Mouse (Mus musculus): ENCODE data around the gene Usp34. TPM values are rescaled to one million over a fixed set of nuclear protein-coding genes. Genes with fewer than 3 reads are reported as not detected.
A peak's percentile ranks its signal among the peaks of the same experiment; 100 is the strongest.
"Not testable (repeated sequence)": the region's sequence is repeated elsewhere in the genome, so short reads cannot be mapped to it uniquely, and the experiment has no call there.

Gene Usp34
- polyA plus RNA-seq (2011; ENCODE audit: insufficient read length, low read depth, missing spikeins) = 98.3 and 114 TPM in 2 replicates

DNA sequence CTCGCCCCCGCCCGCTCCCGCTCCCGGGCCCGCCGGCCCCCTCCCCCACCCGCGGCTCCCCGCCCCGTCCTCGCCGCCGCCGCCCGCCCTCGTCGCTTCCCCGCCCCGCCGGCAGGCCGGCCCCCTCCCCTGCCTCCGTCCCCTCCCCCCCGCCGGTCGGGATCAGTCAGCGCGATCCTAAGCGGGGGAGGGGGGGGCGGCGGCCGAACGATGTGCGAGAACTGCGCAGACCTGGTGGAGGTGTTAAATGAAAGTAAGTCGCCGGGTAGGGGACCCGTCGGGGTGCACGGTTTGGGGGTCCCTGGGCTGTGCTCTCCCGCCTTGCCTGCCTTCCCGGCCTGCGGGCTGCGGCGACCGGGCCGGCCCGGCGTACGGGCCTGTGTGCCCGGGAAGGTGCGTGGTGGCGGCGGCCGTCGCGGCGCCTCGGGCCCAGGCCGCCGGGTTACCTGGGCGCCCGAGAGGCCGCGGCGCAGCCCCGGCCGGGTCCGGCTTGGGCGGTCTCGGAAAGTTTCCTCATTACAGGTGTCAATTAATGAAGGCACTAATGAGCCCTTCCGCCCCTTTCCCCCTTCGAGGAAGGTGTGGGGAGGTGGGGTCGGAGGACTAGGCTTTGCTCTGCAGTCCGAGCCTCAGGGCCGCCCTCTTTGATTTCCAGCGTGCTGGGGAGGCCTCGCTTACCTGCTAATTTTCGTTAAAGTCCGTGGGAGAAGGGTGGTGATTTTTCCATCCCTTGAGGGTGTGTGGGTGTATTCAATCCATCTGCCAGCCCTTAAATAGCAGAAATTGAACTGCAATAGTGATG lies at the start of gene Usp34:
Gene Usp34 (plus strand): TSS at position 132 of the 802 bp plus-strand sequence.
- H3K4me1 ChIP-seq (ENCODE audit: control insufficient read depth, insufficient read depth, low read length) = 0 out of 2 replicates have a peak, but pooled peaks cover 2% of the 10 kb centered on the region
- TF ChIP-seq CTCF (IDR thresholded peaks at IDR 0.05; ENCODE audit: borderline replicate concordance, insufficient read depth, low read length) = no peak
- TF ChIP-seq POLR2A (IDR thresholded peaks at IDR 0.05; ENCODE audit: low read depth, low read length) = peak; percentile 28; the same call in 1 of the 2 replicates
- peak within 1 kb of the TSS; percentile 95 for H3K27ac ChIP-seq (ENCODE audit: insufficient read depth, low read length)
- H3K4me3 ChIP-seq (ENCODE audit: insufficient read depth, low read length) = peak within 1 kb of the TSS; percentile 80

DNA sequence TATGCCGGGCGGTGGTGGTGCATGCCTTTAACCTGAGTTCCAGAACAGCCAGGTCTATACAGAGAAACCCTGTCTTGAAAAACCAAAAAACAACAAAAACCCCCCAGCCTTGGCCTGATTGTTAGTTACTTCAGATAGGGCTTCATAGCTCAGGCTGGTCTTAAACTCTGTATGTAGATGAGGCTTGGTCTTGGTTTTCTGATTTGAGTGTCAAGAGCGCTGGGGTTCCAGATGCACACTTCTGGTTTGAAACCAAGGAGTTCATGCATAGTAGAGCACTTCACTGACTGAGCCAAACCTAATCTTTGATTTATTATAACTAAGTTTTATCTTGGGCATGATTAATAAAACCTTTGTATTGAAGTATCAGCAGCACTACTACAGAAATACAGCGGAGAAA lies 47.6 kb upstream of the Usp34 start:
- TF ChIP-seq POLR2A (IDR thresholded peaks at IDR 0.05; ENCODE audit: low read depth, low read length) (no peak), CTCF (IDR thresholded peaks at IDR 0.05; ENCODE audit: borderline replicate concordance, insufficient read depth, low read length) (no peak)
- peaks cover 8% of the 10 kb centered on the region for H3K4me1 ChIP-seq (ENCODE audit: control insufficient read depth, insufficient read depth, low read length)
- H3K27ac ChIP-seq (ENCODE audit: insufficient read depth, low read length) = no peak overlapping the region
- no peak overlapping the region; the same call in none of the 2 replicates for H3K4me3 ChIP-seq (ENCODE audit: insufficient read depth, low read length)

DNA sequence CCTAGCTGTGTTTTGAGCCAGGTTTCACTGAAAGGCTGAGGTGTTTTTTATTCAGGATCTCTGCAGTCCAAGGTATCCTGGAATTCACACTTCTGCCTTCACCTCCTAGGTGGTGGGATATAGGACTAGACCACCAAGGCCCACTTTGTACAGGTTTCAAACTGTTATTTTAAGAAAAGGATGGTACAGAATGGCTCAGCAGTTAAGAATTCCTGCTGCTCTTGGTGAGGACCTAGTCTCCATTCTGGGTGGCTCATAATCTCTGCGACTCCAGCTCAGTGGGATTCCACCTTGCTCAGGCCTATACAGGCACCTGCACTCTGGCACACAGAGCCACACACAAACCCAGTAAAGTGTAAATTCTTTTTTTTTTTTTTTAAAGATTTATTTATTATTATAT lies 47.2 kb upstream of the Usp34 start:
- H3K27ac ChIP-seq (ENCODE audit: insufficient read depth, low read length) = no peak overlapping the region
- H3K4me3 ChIP-seq (ENCODE audit: insufficient read depth, low read length) = no peak overlapping the region
- TF ChIP-seq CTCF (IDR thresholded peaks at IDR 0.05; ENCODE audit: borderline replicate concordance, insufficient read depth, low read length) (no peak), POLR2A (IDR thresholded peaks at IDR 0.05; ENCODE audit: low read depth, low read length) (no peak)
- peaks cover 8% of the 10 kb centered on the region for H3K4me1 ChIP-seq (ENCODE audit: control insufficient read depth, insufficient read depth, low read length)

DNA sequence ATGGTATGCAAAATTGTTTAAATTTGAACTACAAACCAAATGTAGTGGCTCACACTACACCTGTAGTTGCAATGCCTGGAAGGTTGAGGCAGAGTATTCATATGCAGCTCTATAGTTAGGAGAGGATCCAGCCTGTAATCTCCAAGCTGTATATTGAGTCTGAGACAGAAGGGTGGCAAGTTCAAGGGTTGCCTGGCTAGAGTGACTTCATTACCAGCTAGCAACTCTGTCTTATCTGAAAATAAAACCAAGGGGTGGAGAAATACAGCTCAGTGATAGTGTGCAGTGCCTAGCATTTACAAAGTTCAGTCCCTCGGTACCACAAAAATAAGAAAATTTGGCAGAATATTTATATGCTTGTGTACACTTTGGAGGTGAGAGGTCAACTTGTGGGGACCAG lies 46.5 kb upstream of the Usp34 start:
- peaks cover 8% of the 10 kb centered on the region for H3K4me1 ChIP-seq (ENCODE audit: control insufficient read depth, insufficient read depth, low read length)
- TF ChIP-seq CTCF (IDR thresholded peaks at IDR 0.05; ENCODE audit: borderline replicate concordance, insufficient read depth, low read length) = no peak
- TF ChIP-seq POLR2A (IDR thresholded peaks at IDR 0.05; ENCODE audit: low read depth, low read length) = no peak
- no peak overlapping the region for H3K4me3 ChIP-seq (ENCODE audit: insufficient read depth, low read length)
- H3K27ac ChIP-seq (ENCODE audit: insufficient read depth, low read length) = no peak overlapping the region

DNA sequence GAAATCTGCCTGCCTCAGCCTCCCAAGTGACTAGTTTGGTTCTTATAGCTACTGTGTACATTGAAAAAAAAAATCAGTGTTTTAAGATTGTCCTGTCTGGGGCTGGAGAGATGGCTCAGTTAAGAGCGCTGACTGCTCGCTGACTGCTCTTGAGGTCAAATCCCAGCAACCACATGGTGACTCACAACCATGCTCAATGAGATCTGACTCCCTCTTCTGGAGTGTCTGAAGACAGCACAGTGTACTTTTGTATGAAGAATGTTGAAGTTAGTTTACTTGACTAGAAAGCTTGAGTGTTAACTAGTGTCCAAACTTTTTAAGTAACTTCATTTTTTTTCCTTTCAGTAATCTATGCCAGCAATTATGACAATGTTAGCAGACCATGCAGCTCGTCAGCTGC lies 45.2 kb upstream of the Usp34 start:
- Histone ChIP-seq H3K4me1 (ENCODE audit: control insufficient read depth, insufficient read depth, low read length) (peaks cover 8% of the 10 kb centered on the region), H3K27ac (ENCODE audit: insufficient read depth, low read length) (no peak overlapping the region), H3K4me3 (ENCODE audit: insufficient read depth, low read length) (no peak overlapping the region)
- no peak for TF ChIP-seq POLR2A (IDR thresholded peaks at IDR 0.05; ENCODE audit: low read depth, low read length)
- TF ChIP-seq CTCF (IDR thresholded peaks at IDR 0.05; ENCODE audit: borderline replicate concordance, insufficient read depth, low read length) = no peak

DNA sequence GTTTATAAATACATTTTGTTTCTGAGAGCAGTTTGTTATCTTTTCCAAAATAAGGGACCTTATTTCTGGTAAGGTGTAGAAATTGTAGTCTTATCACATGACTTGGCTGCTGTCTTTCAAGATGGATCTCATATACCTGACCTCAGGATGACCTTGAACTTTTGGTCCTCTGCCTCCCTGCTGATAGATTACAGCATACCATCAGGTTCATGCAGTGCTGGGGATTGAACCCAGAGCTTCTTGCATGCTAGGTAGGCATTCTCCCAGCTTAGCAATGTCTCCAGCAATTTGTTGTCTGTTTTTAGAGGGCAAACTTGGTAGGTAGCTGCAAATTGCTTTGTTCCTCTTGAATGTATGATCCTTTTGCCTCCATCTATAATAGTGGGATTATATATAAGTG lies 41.7 kb upstream of the Usp34 start:
- TF ChIP-seq POLR2A (IDR thresholded peaks at IDR 0.05; ENCODE audit: low read depth, low read length) (no peak), CTCF (IDR thresholded peaks at IDR 0.05; ENCODE audit: borderline replicate concordance, insufficient read depth, low read length) (no peak)
- Histone ChIP-seq H3K4me3 (ENCODE audit: insufficient read depth, low read length) (no peak overlapping the region), H3K4me1 (ENCODE audit: control insufficient read depth, insufficient read depth, low read length) (peaks cover 5% of the 10 kb centered on the region), H3K27ac (ENCODE audit: insufficient read depth, low read length) (no peak overlapping the region)

DNA sequence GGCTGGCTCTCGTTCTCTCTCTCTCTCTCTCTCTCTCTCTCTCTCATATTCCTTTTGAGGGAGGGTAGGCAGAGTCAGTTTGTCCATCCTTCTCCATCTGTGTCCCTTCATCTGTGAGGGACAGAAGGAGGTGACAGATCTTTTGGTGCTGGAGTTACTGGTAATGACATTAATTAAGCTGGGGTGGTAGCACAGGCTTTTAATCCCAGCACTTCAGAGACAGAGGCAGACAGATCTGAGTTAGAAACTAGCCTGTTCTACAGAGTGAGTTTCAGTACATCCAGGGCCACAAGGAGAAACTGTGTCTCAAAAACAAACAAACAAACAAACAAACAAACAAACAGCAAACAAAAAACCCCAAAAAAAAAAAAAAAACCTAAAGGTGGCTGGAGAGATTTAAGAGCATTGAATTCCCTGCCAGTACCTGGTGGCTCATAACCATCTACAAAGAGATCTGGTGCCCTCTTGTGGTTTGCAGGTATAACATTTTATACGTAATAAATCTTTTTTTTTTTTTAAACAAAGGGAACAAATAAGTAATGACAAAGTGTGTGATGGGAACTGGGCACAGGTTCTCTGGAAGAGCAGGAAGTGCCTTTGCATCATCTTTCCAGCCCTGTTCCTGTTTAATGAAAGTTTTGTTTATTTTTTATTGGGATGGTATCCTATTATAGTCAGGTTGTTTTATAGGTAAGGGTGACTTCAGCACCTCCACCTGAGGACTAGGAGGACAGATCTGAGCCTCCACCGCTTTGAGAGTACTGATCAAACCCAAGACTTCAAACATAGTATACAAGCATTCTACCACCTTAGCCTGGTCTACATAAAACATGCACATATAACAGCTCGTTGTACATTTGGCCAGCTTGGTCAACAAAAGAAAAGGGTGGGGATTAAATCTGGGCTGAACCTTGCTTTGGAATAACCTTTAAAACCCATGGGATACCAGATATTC lies 34.6 kb upstream of the Usp34 start:
- TF ChIP-seq CTCF (IDR thresholded peaks at IDR 0.05; ENCODE audit: borderline replicate concordance, insufficient read depth, low read length) (no peak), POLR2A (IDR thresholded peaks at IDR 0.05; ENCODE audit: low read depth, low read length) (no peak)
- no peak overlapping the region for H3K4me3 ChIP-seq (ENCODE audit: insufficient read depth, low read length)
- H3K4me1 ChIP-seq (ENCODE audit: control insufficient read depth, insufficient read depth, low read length) = no peaks in the 10 kb centered on the region
- no peak overlapping the region for H3K27ac ChIP-seq (ENCODE audit: insufficient read depth, low read length)

DNA sequence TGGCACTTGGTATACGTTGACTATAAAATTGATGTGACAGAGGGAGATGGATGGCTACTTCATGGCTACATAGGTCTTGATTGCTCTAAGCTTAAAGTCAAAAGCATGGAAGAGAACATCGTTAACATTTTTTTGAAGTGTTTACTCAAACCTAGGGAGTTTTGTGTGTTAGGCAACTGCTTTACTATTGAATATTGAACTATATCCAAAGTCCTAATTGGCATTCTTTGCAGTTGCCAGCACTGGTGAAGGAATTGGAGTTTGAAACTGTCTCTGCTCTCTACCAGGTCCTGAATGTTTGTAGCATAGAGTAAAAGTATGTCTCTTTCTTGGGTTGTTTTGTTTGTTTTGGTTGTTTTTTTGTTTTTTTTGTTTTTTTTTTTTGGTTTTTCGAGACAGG lies 30.9 kb upstream of the Usp34 start:
- TF ChIP-seq POLR2A (IDR thresholded peaks at IDR 0.05; ENCODE audit: low read depth, low read length) (no peak), CTCF (IDR thresholded peaks at IDR 0.05; ENCODE audit: borderline replicate concordance, insufficient read depth, low read length) (no peak)
- Histone ChIP-seq H3K4me3 (ENCODE audit: insufficient read depth, low read length) (no peak overlapping the region), H3K27ac (ENCODE audit: insufficient read depth, low read length) (no peak overlapping the region), H3K4me1 (ENCODE audit: control insufficient read depth, insufficient read depth, low read length) (no peaks in the 10 kb centered on the region)

DNA sequence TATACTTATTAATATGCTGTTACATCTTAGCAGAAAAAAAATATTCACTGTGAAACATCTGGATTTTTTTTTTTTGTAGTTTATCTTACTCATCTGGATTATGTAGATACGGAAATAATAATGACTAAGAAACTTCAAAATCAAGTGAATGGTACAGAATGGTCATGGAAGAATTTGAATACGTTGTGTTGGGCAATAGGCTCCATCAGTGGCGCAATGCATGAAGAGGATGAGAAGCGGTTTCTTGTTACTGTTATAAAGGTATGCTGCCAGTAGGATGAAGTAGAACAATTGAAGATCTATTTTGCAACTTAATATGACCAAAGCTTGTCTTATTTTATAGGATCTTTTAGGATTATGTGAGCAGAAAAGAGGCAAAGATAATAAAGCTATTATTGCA lies 22.2 kb upstream of the Usp34 start:
- Histone ChIP-seq H3K27ac (ENCODE audit: insufficient read depth, low read length) (no peak overlapping the region), H3K4me1 (ENCODE audit: control insufficient read depth, insufficient read depth, low read length) (no peaks in the 10 kb centered on the region), H3K4me3 (ENCODE audit: insufficient read depth, low read length) (no peak overlapping the region)
- TF ChIP-seq POLR2A (IDR thresholded peaks at IDR 0.05; ENCODE audit: low read depth, low read length) (no peak), CTCF (IDR thresholded peaks at IDR 0.05; ENCODE audit: borderline replicate concordance, insufficient read depth, low read length) (no peak)

DNA sequence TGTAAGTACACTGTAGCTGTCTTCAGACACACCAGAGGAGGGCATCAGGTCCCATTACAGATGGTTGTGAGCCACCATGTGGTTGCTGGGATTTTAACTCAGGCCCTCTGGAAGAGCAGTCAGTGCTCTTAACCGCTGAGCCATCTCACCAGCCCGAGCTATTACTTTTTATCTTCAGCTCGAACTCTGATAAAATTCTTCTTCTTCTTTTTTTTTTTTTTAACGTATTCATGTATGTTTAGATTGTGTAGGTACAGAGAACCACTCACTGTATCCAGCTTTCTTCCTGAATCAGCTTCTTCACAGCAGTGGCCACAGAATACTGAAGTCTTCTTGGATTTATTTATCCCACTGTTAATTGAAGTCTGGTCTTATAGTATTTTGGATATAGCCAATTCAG lies 17.8 kb upstream of the Usp34 start:
- H3K4me1 ChIP-seq (ENCODE audit: control insufficient read depth, insufficient read depth, low read length); H3K4me3 ChIP-seq (ENCODE audit: insufficient read depth, low read length); H3K27ac ChIP-seq (ENCODE audit: insufficient read depth, low read length): not testable (repeated sequence)
